Mouse (Mus musculus) testis, adult 2 months (tissue): ENCODE measurements at regions not wholly inside any gene's neighbourhood (a gene's known extent, or its start where the extent isn't known, plus 50 kb on each side); places are given as distances from the start of the nearest gene placed in this dataset.

Experiments
- CTCF ChIP-seq: fragments of 200-500 bp; IDR thresholded peaks from 2 replicates; pipeline ENCODE4 v1.5.1; 2012; ENCODE audit warnings: low read depth, mild to moderate bottlenecking, inconsistent platforms, low read length, moderate library complexity; ENCODE audit not compliant: control insufficient read depth, insufficient read depth, insufficient replicate concordance
- POLR2A ChIP-seq: fragments of 200-500 bp; IDR thresholded peaks from 2 replicates; pipeline ENCODE4 v1.6.1; 2012; ENCODE audit warnings: low read depth, mild to moderate bottlenecking, inconsistent platforms, low read length, moderate library complexity; ENCODE audit not compliant: control insufficient read depth

GRCm38 (mm10) chr8:35890083-35890482 is 124.5 kb downstream of the Gm19410 start:
- no peak for TF ChIP-seq CTCF
- TF ChIP-seq POLR2A = no peak
